Mouse (Mus musculus): Measurements from ENCODE around the gene Uts2b. TPM values are rescaled to one million over a fixed set of nuclear protein-coding genes. Genes with fewer than 3 reads are reported as not detected.
A peak's percentile ranks its signal among the peaks of the same experiment; 100 is the strongest.

Uts2b gene
- polyA plus RNA-seq, 1 experiment: not detected

DNA sequence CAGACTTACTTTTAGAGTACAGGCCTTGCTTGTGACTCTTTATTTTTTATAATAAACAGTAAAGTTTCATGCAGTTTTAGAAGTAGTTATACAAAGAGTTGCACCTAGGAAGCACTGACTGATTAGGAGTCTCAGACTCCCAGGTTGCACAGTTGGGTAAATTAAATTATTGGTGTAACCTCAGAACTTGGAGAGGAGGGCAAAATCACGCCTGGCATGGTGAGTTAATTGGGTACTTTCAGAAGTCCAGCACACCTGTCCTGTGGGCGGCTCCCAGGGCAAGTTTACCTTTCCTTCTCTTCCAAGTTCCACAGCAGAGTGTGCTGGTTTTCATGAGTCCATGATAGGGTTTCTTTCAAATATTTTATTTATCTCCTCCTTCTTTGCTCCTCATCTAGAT lies 21.8 kb upstream of the Uts2b start:
- no peak overlapping the region for H3K27ac ChIP-seq (ENCODE audit: insufficient read depth, low read length)
- H3K4me3 ChIP-seq (ENCODE audit: insufficient read depth, low read length): no peak overlapping the region
- peaks cover 7% of the 10 kb centered on the region for H3K4me1 ChIP-seq (ENCODE audit: control insufficient read depth, insufficient read depth, low read length)
- TF ChIP-seq POLR2A (IDR thresholded peaks at IDR 0.05; ENCODE audit: low read depth, low read length) (no peak), CTCF (IDR thresholded peaks at IDR 0.05; ENCODE audit: borderline replicate concordance, insufficient read depth, low read length) (no peak)

DNA sequence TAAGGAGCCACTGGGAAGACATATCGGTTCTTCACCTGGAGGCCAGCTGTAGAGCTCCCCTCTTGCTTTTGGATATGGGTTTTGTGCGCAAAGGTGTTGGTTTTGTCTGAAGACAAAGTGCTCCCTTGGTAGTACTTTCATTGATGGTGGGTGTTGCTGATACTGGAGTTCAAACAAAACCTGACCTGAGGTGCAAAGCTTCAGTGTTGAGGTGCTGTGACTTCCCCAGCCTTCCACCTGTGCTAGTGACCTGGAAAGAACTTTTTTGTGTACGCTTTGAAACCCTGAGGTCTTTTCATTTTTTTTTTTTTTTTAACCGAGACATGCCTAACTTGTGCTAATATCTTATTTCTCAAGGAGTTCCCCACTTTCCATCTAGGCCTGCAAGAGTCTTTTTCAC lies 20.3 kb upstream of the Uts2b start:
- peak overlapping the region; percentile 95; the same call in 1 of the 2 replicates for H3K27ac ChIP-seq (ENCODE audit: insufficient read depth, low read length)
- H3K4me1 ChIP-seq (ENCODE audit: control insufficient read depth, insufficient read depth, low read length): peaks cover 7% of the 10 kb centered on the region
- H3K4me3 ChIP-seq (ENCODE audit: insufficient read depth, low read length): peak overlapping the region; percentile 93; the same call in 1 of the 2 replicates
- no peak for TF ChIP-seq POLR2A (IDR thresholded peaks at IDR 0.05; ENCODE audit: low read depth, low read length)
- TF ChIP-seq CTCF (IDR thresholded peaks at IDR 0.05; ENCODE audit: borderline replicate concordance, insufficient read depth, low read length): no peak

DNA sequence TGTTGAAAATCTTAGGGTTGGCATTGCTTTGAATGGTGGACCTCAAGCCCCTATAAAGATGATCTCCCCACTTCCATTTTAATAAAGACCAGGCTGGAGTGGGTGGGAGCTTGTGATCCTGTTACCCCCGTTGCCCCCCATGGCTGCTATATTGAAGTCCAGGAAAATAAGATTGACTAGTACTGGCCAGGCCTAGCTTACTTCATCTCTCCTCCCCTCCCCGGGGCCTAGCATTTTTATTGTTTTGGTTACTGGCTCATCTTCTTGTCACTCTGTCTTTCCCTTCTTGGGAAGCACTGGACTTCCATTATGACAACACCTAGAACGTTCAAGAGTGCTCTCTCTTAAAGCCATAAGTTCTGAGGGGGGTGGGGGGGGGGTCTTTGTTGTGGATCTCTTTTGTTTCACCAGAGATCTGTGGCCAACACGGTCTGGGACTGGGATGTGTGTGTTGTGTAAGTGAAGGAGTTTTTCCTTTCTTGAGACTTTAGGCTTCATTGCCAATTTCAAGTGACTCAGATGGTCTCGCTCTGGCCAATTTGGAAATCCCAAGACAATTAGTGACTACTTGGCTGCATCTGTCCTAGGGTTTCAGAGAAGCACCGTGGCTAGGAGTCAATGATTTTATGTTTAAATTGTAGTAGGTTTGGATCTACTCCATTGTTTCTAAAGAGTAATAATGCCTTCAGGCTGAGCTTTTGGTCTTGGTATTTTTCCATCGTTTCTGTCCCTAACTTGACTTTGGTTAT lies 19.7 kb upstream of the Uts2b start:
- peaks cover 7% of the 10 kb centered on the region for H3K4me1 ChIP-seq (ENCODE audit: control insufficient read depth, insufficient read depth, low read length)
- H3K4me3 ChIP-seq (ENCODE audit: insufficient read depth, low read length): peak overlapping the region; percentile 93
- H3K27ac ChIP-seq (ENCODE audit: insufficient read depth, low read length): peak overlapping the region; percentile 95
- TF ChIP-seq POLR2A (IDR thresholded peaks at IDR 0.05; ENCODE audit: low read depth, low read length) (no peak; the same call in 1 of the 2 replicates), CTCF (IDR thresholded peaks at IDR 0.05; ENCODE audit: borderline replicate concordance, insufficient read depth, low read length) (no peak)

DNA sequence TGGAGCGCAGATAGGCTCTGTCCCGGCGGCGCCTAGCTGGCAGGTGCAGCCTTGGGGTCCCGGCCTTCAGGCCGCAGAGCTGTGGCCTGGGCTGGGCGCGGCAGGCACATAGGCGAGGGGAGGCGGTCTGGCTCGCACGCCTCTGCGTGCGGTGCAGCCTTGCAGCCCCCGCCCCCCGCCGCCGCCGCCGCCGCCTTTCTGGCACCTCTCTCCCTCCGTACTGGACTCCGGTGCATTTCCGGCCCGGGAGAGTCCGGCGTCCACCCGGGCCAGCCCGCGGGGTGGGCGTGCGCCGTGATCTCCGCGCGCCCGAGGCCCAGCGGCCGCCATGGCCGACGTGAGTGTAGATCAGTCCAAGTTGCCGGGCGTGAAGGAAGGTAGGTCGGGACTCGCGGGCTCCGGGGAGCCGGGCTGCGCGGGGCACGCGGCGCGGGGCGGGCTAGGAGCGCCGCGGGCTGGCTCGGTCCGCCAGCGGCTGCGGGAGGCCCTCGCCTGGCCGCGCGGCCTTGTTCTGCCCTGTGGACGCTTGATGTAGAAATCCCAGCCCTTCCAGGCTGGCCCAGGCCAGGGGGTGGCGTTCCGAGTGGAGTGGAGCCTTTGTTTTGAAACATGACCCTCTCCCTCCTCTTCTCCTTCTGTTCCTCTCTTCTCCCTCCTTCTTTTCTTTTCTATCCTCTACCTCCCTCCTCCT lies 18.9 kb upstream of the Uts2b start, which contains the start of gene Ccdc50:
Gene Ccdc50, plus strand, starts transcription at position 109 of the 691 bp plus-strand sequence.
- peak within 1 kb of the TSS; percentile 93 for H3K4me3 ChIP-seq (ENCODE audit: insufficient read depth, low read length)
- H3K4me1 ChIP-seq (ENCODE audit: control insufficient read depth, insufficient read depth, low read length): peaks cover 7% of the 10 kb centered on the region
- TF ChIP-seq POLR2A (IDR thresholded peaks at IDR 0.05; ENCODE audit: low read depth, low read length): peak; percentile 50
- no peak for TF ChIP-seq CTCF (IDR thresholded peaks at IDR 0.05; ENCODE audit: borderline replicate concordance, insufficient read depth, low read length)
- H3K27ac ChIP-seq (ENCODE audit: insufficient read depth, low read length): peak within 1 kb of the TSS; percentile 95

DNA sequence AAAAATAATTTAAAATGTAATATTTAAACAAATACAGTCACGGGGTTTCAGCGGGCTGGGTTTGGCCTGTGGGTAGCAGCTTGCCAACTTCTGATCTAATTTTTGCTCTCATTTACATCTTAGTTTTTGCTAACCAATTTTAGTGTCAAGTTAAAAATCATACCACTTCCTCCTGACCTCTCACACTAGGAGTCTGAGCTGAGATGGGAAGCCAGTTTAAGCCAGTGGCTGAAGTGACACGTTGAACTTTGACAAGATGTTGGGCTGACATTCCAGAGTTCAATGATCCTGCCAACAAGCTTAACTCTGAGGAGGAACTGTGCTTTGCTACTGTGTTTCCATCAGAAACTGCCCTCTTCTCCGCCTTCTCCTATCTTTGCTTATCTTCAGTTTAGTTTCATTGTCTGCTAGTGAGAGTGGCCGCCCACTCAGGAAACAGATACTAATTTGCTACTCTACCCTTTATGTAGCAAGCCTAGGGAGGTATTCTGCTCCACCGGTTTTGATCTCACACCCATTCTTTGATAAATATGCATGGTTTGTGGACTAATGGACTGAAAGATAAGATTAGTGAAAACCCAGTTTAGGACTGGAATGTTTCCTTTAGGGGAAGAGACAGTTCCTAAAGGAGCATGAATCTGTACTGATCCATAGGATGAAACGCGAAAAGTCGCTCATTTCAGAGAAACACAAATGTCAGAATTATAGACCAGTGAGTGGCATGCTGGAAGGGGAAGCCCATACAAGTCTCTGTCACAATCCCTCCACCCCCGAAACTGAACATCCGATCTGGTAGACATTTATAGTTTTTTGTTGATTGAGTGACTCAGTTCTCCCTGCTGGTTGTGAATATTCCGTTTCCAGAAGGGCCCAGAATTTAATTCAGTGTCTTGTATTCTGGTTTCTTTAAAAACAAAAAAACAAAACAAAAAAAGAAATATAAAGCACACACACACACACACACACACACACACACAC lies 17.9 kb upstream of the Uts2b start:
- peak overlapping the region; percentile 19; the same call in 1 of the 2 replicates for H3K4me3 ChIP-seq (ENCODE audit: insufficient read depth, low read length)
- H3K4me1 ChIP-seq (ENCODE audit: control insufficient read depth, insufficient read depth, low read length): peaks cover 7% of the 10 kb centered on the region
- TF ChIP-seq CTCF (IDR thresholded peaks at IDR 0.05; ENCODE audit: borderline replicate concordance, insufficient read depth, low read length): no peak
- no peak for TF ChIP-seq POLR2A (IDR thresholded peaks at IDR 0.05; ENCODE audit: low read depth, low read length)
- peak overlapping the region; percentile 72 for H3K27ac ChIP-seq (ENCODE audit: insufficient read depth, low read length)

DNA sequence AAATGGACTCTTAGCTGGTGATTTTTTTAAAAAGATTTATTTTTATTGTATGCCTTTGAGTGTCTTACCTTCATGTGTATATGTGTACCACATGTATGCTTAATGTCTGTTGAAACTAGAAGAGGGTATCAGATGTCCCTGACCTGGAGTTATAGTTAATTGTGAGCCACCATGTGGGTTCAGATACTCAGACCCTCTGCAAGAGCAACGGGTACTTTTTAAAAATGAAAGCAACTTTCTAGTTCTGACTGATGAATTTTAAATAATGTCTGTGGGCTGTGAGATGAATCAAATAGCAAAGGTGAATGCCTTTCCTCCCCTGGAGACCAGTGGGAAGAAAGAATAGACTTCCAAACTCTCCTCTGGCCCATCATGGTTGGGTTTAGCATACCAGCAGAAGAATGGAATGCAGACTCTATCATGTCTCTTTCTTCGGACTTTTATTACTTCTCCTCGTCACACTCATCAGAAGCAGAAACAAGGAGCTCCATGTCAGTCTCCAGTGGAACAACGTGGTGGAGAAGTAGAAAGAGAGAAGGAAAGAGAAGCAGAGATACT lies 16.9 kb upstream of the Uts2b start:
- Histone ChIP-seq H3K4me3 (ENCODE audit: insufficient read depth, low read length) (no peak overlapping the region), H3K4me1 (ENCODE audit: control insufficient read depth, insufficient read depth, low read length) (peaks cover 7% of the 10 kb centered on the region), H3K27ac (ENCODE audit: insufficient read depth, low read length) (no peak overlapping the region)
- no peak for TF ChIP-seq CTCF (IDR thresholded peaks at IDR 0.05; ENCODE audit: borderline replicate concordance, insufficient read depth, low read length)
- TF ChIP-seq POLR2A (IDR thresholded peaks at IDR 0.05; ENCODE audit: low read depth, low read length): no peak

DNA sequence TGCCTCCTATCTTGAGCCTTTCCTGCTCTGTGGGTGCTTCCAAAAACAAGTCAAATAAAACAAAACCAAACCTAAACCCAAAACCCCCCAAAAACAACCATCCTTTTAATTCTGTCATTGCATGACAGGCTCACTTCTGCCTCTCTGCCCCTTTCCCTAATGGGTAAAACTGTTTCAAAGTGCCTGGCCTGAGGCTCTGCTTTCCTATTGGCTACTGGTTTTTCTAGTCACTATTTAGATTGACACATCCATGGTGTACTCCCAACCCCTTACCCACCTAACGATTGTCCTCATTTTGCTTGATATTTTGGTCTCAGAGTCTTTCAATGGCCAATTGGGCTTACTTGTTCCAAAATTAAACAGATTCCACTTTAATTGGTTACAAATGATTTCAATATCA lies 15.6 kb upstream of the Uts2b start:
- H3K4me3 ChIP-seq (ENCODE audit: insufficient read depth, low read length): no peak overlapping the region
- H3K4me1 ChIP-seq (ENCODE audit: control insufficient read depth, insufficient read depth, low read length): peaks cover 7% of the 10 kb centered on the region
- no peak overlapping the region; the same call in 1 of the 2 replicates for H3K27ac ChIP-seq (ENCODE audit: insufficient read depth, low read length)
- TF ChIP-seq POLR2A (IDR thresholded peaks at IDR 0.05; ENCODE audit: low read depth, low read length) (no peak), CTCF (IDR thresholded peaks at IDR 0.05; ENCODE audit: borderline replicate concordance, insufficient read depth, low read length) (no peak)

DNA sequence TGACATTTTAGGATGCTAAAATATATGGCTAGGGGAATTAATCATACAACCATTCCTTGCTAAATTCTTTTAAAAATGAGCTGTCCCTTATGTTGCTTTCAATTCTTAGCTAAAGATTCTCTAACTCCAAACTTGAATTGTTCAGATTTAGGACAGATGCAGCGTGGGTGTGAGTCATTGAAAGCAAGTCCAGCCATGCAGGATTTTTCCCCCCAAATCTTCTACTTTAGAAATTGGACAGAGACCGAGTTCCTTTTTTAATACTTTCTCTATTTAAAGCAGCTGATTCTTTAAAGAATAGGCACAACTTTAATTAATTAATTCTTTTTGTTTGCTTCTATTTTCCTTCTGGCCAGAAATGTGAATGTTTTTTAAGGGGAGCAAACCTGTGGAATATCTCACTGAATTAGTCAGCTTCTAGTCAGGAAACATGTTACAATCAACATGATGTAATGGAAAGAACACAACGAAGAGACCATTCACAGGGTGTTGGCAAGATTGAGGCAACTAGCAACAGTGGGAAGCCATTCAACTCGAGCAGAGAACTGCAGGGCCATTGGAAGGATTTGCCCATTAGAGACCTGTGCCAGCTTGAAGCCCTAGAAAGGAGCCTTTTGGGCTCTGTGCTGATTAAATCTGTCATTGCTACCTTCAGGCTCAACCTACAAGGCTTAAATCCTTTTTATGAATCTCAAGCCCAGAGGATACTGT lies 15.0 kb upstream of the Uts2b start:
- Histone ChIP-seq H3K27ac (ENCODE audit: insufficient read depth, low read length) (no peak overlapping the region; the same call in 1 of the 2 replicates), H3K4me1 (ENCODE audit: control insufficient read depth, insufficient read depth, low read length) (peaks cover 7% of the 10 kb centered on the region), H3K4me3 (ENCODE audit: insufficient read depth, low read length) (no peak overlapping the region)
- TF ChIP-seq CTCF (IDR thresholded peaks at IDR 0.05; ENCODE audit: borderline replicate concordance, insufficient read depth, low read length) (no peak), POLR2A (IDR thresholded peaks at IDR 0.05; ENCODE audit: low read depth, low read length) (no peak)
